Mouse (Mus musculus): ENCODE data around the gene Atp5l. TPM values are rescaled to one million over a fixed set of nuclear protein-coding genes. Genes with fewer than 3 reads are reported as not detected.

The Atp5l gene
- polyA plus RNA-seq, 1 experiment from 2014 or later = 555 TPM

GRCm38 (mm10) chr9:44878776-44879500 lies 41.6 kb downstream of the Atp5l start:
- ATAC-seq (ENCODE audit: insufficient read depth, low FRiP score, low TSS enrichment) = no peak
- Histone ChIP-seq H3K4me2 (ENCODE audit: low read depth) (peak overlapping the region; percentile 97), H3K27ac (ENCODE audit: low read depth, low read length) (no peak overlapping the region), H3K4me1 (ENCODE audit: control insufficient read depth, insufficient read depth, low read length) (peaks cover 23% of the 10 kb centered on the region), H3K4me3 (ENCODE audit: low read depth, low read length) (peak overlapping the region; percentile 99), H3K27me3 (ENCODE audit: control insufficient read depth, insufficient read depth, low read length) (no peaks in the 10 kb centered on the region), H3K9ac (ENCODE audit: low read length) (peak overlapping the region; percentile 95), H3K36me3 (ENCODE audit: control insufficient read depth, insufficient read depth, low read length) (no peaks in the 10 kb centered on the region), H3K9me3 (ENCODE audit: control insufficient read depth, low read length) (no peaks in the 10 kb centered on the region)
- WGBS = 26% methylated on average over 9 of the region's 9 CpGs
- peak; percentile 19 for DNase-seq (ENCODE audit: low spot score)

GRCm38 (mm10) chr9:44877686-44878085 lies 42.9 kb downstream of the Atp5l start:
- H3K9me3 ChIP-seq (ENCODE audit: control insufficient read depth, low read length) = no peaks in the 10 kb centered on the region
- no peak overlapping the region for H3K27ac ChIP-seq (ENCODE audit: low read depth, low read length)
- DNase-seq (ENCODE audit: low spot score) = no peak
- WGBS = 86% methylated on average over 7 of the region's 7 CpGs
- H3K27me3 ChIP-seq (ENCODE audit: control insufficient read depth, insufficient read depth, low read length) = no peaks in the 10 kb centered on the region
- peaks cover 19% of the 10 kb centered on the region for H3K4me1 ChIP-seq (ENCODE audit: control insufficient read depth, insufficient read depth, low read length)
- H3K4me2 ChIP-seq (ENCODE audit: low read depth) = no peak overlapping the region
- no peak overlapping the region for H3K9ac ChIP-seq (ENCODE audit: low read length)
- no peak for ATAC-seq (ENCODE audit: insufficient read depth, low FRiP score, low TSS enrichment)
- H3K4me3 ChIP-seq (ENCODE audit: low read depth, low read length) = no peak overlapping the region
- H3K36me3 ChIP-seq (ENCODE audit: control insufficient read depth, insufficient read depth, low read length) = no peaks in the 10 kb centered on the region

- Histone ChIP-seq H3K27me3 (ENCODE audit: control insufficient read depth, insufficient read depth, low read length) (no peaks in the 10 kb centered on the region), H3K9me3 (ENCODE audit: control insufficient read depth, low read length) (no peaks in the 10 kb centered on the region), H3K9ac (ENCODE audit: low read length) (no peak overlapping the region), H3K4me3 (ENCODE audit: low read depth, low read length) (no peak overlapping the region), H3K27ac (ENCODE audit: low read depth, low read length) (no peak overlapping the region), H3K36me3 (ENCODE audit: control insufficient read depth, insufficient read depth, low read length) (no peaks in the 10 kb centered on the region), H3K4me2 (ENCODE audit: low read depth) (no peak overlapping the region), H3K4me1 (ENCODE audit: control insufficient read depth, insufficient read depth, low read length) (peaks cover 19% of the 10 kb centered on the region)
- WGBS = 43% methylated on average over 7 of the region's 7 CpGs
- ATAC-seq (ENCODE audit: insufficient read depth, low FRiP score, low TSS enrichment) = no peak
- DNase-seq (ENCODE audit: low spot score) = no peak
Measured at GRCm38 (mm10) chr9:44875476-44875875, 45.1 kb downstream of the Atp5l start.

- no peak overlapping the region for H3K4me3 ChIP-seq (ENCODE audit: low read depth, low read length)
- no peak overlapping the region for H3K4me2 ChIP-seq (ENCODE audit: low read depth)
- DNase-seq (ENCODE audit: low spot score) (no peak), ATAC-seq (ENCODE audit: insufficient read depth, low FRiP score, low TSS enrichment) (no peak)
- no peak overlapping the region for H3K27ac ChIP-seq (ENCODE audit: low read depth, low read length)
- H3K36me3 ChIP-seq (ENCODE audit: control insufficient read depth, insufficient read depth, low read length) = no peaks in the 10 kb centered on the region
- H3K27me3 ChIP-seq (ENCODE audit: control insufficient read depth, insufficient read depth, low read length) = no peaks in the 10 kb centered on the region
- peaks cover 16% of the 10 kb centered on the region for H3K4me1 ChIP-seq (ENCODE audit: control insufficient read depth, insufficient read depth, low read length)
- no peak overlapping the region for H3K9ac ChIP-seq (ENCODE audit: low read length)
- no peaks in the 10 kb centered on the region for H3K9me3 ChIP-seq (ENCODE audit: control insufficient read depth, low read length)
Measured at GRCm38 (mm10) chr9:44874198-44874597, 46.3 kb downstream of the Atp5l start.

GRCm38 (mm10) chr9:44873665-44874064 lies 46.9 kb downstream of the Atp5l start:
- no peaks in the 10 kb centered on the region for H3K36me3 ChIP-seq (ENCODE audit: control insufficient read depth, insufficient read depth, low read length)
- no peak overlapping the region for H3K4me2 ChIP-seq (ENCODE audit: low read depth)
- H3K4me3 ChIP-seq (ENCODE audit: low read depth, low read length) = no peak overlapping the region
- H3K27ac ChIP-seq (ENCODE audit: low read depth, low read length) = no peak overlapping the region
- H3K4me1 ChIP-seq (ENCODE audit: control insufficient read depth, insufficient read depth, low read length) = peaks cover 13% of the 10 kb centered on the region
- H3K9me3 ChIP-seq (ENCODE audit: control insufficient read depth, low read length) = no peaks in the 10 kb centered on the region
- H3K9ac ChIP-seq (ENCODE audit: low read length) = no peak overlapping the region
- 58% methylated on average over 5 of the region's 5 CpGs for WGBS
- ATAC-seq (ENCODE audit: insufficient read depth, low FRiP score, low TSS enrichment) = no peak
- no peaks in the 10 kb centered on the region for H3K27me3 ChIP-seq (ENCODE audit: control insufficient read depth, insufficient read depth, low read length)
- no peak for DNase-seq (ENCODE audit: low spot score)

GRCm38 (mm10) chr9:44868336-44869094 lies 52.0 kb downstream of the Atp5l start:
- Histone ChIP-seq H3K4me2 (ENCODE audit: low read depth) (no peak overlapping the region), H3K9me3 (ENCODE audit: control insufficient read depth, low read length) (no peaks in the 10 kb centered on the region), H3K36me3 (ENCODE audit: control insufficient read depth, insufficient read depth, low read length) (peaks cover 7% of the 10 kb centered on the region), H3K27me3 (ENCODE audit: control insufficient read depth, insufficient read depth, low read length) (no peaks in the 10 kb centered on the region), H3K4me1 (ENCODE audit: control insufficient read depth, insufficient read depth, low read length) (no peaks in the 10 kb centered on the region), H3K27ac (ENCODE audit: low read depth, low read length) (no peak overlapping the region), H3K4me3 (ENCODE audit: low read depth, low read length) (no peak overlapping the region), H3K9ac (ENCODE audit: low read length) (no peak overlapping the region)
- WGBS = 86% methylated on average over 13 of the region's 13 CpGs
- ATAC-seq (ENCODE audit: insufficient read depth, low FRiP score, low TSS enrichment) (no peak), DNase-seq (ENCODE audit: low spot score) (no peak)

- H3K9me3 ChIP-seq (ENCODE audit: control insufficient read depth, low read length) = no peaks in the 10 kb centered on the region
- no peak overlapping the region for H3K27ac ChIP-seq (ENCODE audit: low read depth, low read length)
- H3K4me2 ChIP-seq (ENCODE audit: low read depth) = no peak overlapping the region
- H3K4me1 ChIP-seq (ENCODE audit: control insufficient read depth, insufficient read depth, low read length) = no peaks in the 10 kb centered on the region
- DNase-seq (ENCODE audit: low spot score) (no peak), ATAC-seq (ENCODE audit: insufficient read depth, low FRiP score, low TSS enrichment) (no peak)
- no peak overlapping the region for H3K9ac ChIP-seq (ENCODE audit: low read length)
- peaks cover 7% of the 10 kb centered on the region for H3K36me3 ChIP-seq (ENCODE audit: control insufficient read depth, insufficient read depth, low read length)
- H3K4me3 ChIP-seq (ENCODE audit: low read depth, low read length) = no peak overlapping the region
- H3K27me3 ChIP-seq (ENCODE audit: control insufficient read depth, insufficient read depth, low read length) = no peaks in the 10 kb centered on the region
- 95% methylated on average over 3 of the region's 3 CpGs for WGBS
Measured at GRCm38 (mm10) chr9:44867664-44868063, 52.9 kb downstream of the Atp5l start.

GRCm38 (mm10) chr9:44866501-44867240 lies 53.9 kb downstream of the Atp5l start:
- no peak overlapping the region for H3K4me3 ChIP-seq (ENCODE audit: low read depth, low read length)
- peaks cover 7% of the 10 kb centered on the region for H3K36me3 ChIP-seq (ENCODE audit: control insufficient read depth, insufficient read depth, low read length)
- DNase-seq (ENCODE audit: low spot score) = no peak
- 72% methylated on average over 9 of the region's 9 CpGs for WGBS
- H3K4me2 ChIP-seq (ENCODE audit: low read depth) = no peak overlapping the region
- H3K27ac ChIP-seq (ENCODE audit: low read depth, low read length) = no peak overlapping the region
- H3K4me1 ChIP-seq (ENCODE audit: control insufficient read depth, insufficient read depth, low read length) = no peaks in the 10 kb centered on the region
- no peaks in the 10 kb centered on the region for H3K27me3 ChIP-seq (ENCODE audit: control insufficient read depth, insufficient read depth, low read length)
- no peak overlapping the region for H3K9ac ChIP-seq (ENCODE audit: low read length)
- no peak for ATAC-seq (ENCODE audit: insufficient read depth, low FRiP score, low TSS enrichment)
- H3K9me3 ChIP-seq (ENCODE audit: control insufficient read depth, low read length) = no peaks in the 10 kb centered on the region

Measured in neural tube, embryonic 11.5 days (tissue).